Mouse (Mus musculus) G1E (cell line): ENCODE results near the gene Dgkb.

Experiments
- CTCF ChIP-seq: IDR thresholded peaks from 2 replicates; pipeline ENCODE4 v1.5.1; 2012; ENCODE audit warnings: low read depth, low read length, inconsistent platforms, mixed read lengths
- GATA1 ChIP-seq: IDR thresholded peaks from 2 replicates; pipeline ENCODE4 v1.6.1; 2012; ENCODE audit warnings: borderline replicate concordance, low read length, inconsistent platforms, mixed read lengths
- GATA2 ChIP-seq: IDR thresholded peaks from 2 replicates; pipeline ENCODE4 v1.6.1; 2012; ENCODE audit warnings: low read depth, low read length, inconsistent platforms, borderline replicate concordance
- POLR2AphosphoS5 ChIP-seq: IDR thresholded peaks from 2 replicates; pipeline ENCODE4 v1.6.1; 2012; ENCODE audit warnings: low read depth, low read length, inconsistent platforms; ENCODE audit not compliant: insufficient replicate concordance
- TAL1 ChIP-seq: conservative IDR thresholded peaks from 2 replicates; pipeline ENCODE4 v1.6.1; 2012; ENCODE audit warnings: low read depth, low read length, inconsistent platforms, mixed read lengths

- TF ChIP-seq CTCF (no peak), GATA1 (no peak), TAL1 (no peak), POLR2AphosphoS5 (no peak), GATA2 (no peak)
These were observed 568.4 kb downstream of the Dgkb start for GRCm38 (mm10) chr12:38385942-38386341.
